Mouse (Mus musculus) neural tube, embryonic 12.5 days (tissue): ENCODE measurements at regions not wholly inside any gene's neighbourhood (a gene's known extent, or its start where the extent isn't known, plus 50 kb on each side); places are given as distances from the start of the nearest gene placed in this dataset.

ENCODE experiments used
- ATAC-seq: fragments of 200-750 bp; cut with Nextera tagmentation; 2 replicates; pipeline ENCODE4 v1.8.0; 2017; ENCODE audit warnings: low read depth, mild to moderate bottlenecking, moderate TSS enrichment, moderate library complexity; ENCODE audit not compliant: low FRiP score
- H3K27ac ChIP-seq: fragments of 300-500 bp; sonication (generic); 2 replicates; pipeline ENCODE4 v1.5.1; 2016
- H3K27me3 ChIP-seq: fragments of 300-500 bp; sonication (generic); replicated peaks from 2 replicates; pipeline ENCODE4 v1.6.1; 2016; ENCODE audit warnings: mild to moderate bottlenecking
- H3K36me3 ChIP-seq: fragments of 300-500 bp; sonication (generic); 2 replicates; pipeline ENCODE4 v1.6.1; 2016; ENCODE audit warnings: mild to moderate bottlenecking
- H3K4me1 ChIP-seq: fragments of 300-500 bp; sonication (generic); 2 replicates; pipeline ENCODE4 v1.6.1; 2016
- H3K4me2 ChIP-seq: fragments of 300-500 bp; sonication (generic); replicated peaks from 2 replicates; pipeline ENCODE4 v1.6.1; 2016; ENCODE audit warnings: mild to moderate bottlenecking
- H3K4me3 ChIP-seq: fragments of 300-500 bp; sonication (generic); 2 replicates; pipeline ENCODE4 v1.5.1; 2016
- H3K9ac ChIP-seq: fragments of 300-500 bp; sonication (generic); 2 replicates; pipeline ENCODE4 v1.6.1; 2016; ENCODE audit warnings: mild to moderate bottlenecking
- H3K9me3 ChIP-seq: fragments of 300-500 bp; sonication (generic); 2 replicates; pipeline ENCODE4 v1.6.1; 2016; ENCODE audit warnings: mild to moderate bottlenecking
- WGBS: fragments of 180-500 bp; shearing (Covaris S2); methylation state at CpG from one replicate; pipeline ENCODE4 v1.1.7; 2016; 5-methylcytosine and 5-hydroxymethylcytosine counted together

- Histone ChIP-seq H3K4me2 (no peak overlapping the region), H3K9ac (no peak overlapping the region), H3K36me3 (no peaks in the 10 kb centered on the region), H3K27me3 (no peaks in the 10 kb centered on the region), H3K4me3 (no peak overlapping the region), H3K9me3 (no peaks in the 10 kb centered on the region), H3K27ac (no peak overlapping the region), H3K4me1 (no peaks in the 10 kb centered on the region)
- WGBS = 100% methylated on average over 1 of the region's 1 CpGs
- no peak for ATAC-seq
Observed at GRCm38 (mm10) chr8:39218716-39219115, 1456.2 kb upstream of the Adam24 start.

GRCm38 (mm10) chr8:39227239-39227638 lies 1447.6 kb upstream of the Adam24 start:
- Histone ChIP-seq H3K4me2 (no peak overlapping the region), H3K9me3 (no peaks in the 10 kb centered on the region), H3K4me1 (no peaks in the 10 kb centered on the region), H3K27ac (no peak overlapping the region), H3K4me3 (no peak overlapping the region), H3K36me3 (no peaks in the 10 kb centered on the region), H3K27me3 (no peaks in the 10 kb centered on the region), H3K9ac (no peak overlapping the region)
- no peak for ATAC-seq

GRCm38 (mm10) chr8:39268970-39269497 lies 1405.8 kb upstream of the Adam24 start:
- H3K27ac ChIP-seq = no peak overlapping the region
- H3K27me3 ChIP-seq = no peaks in the 10 kb centered on the region
- H3K4me2 ChIP-seq = no peak overlapping the region
- H3K9me3 ChIP-seq = no peaks in the 10 kb centered on the region
- WGBS = 83% methylated on average over 5 of the region's 5 CpGs
- no peak overlapping the region for H3K4me3 ChIP-seq
- no peaks in the 10 kb centered on the region for H3K4me1 ChIP-seq
- no peak overlapping the region for H3K9ac ChIP-seq
- no peaks in the 10 kb centered on the region for H3K36me3 ChIP-seq
- ATAC-seq = no peak

- Histone ChIP-seq H3K27me3 (no peaks in the 10 kb centered on the region), H3K4me1 (no peaks in the 10 kb centered on the region), H3K9me3 (no peaks in the 10 kb centered on the region), H3K4me2 (peak overlapping the region; percentile 38), H3K36me3 (no peaks in the 10 kb centered on the region), H3K9ac (no peak overlapping the region), H3K27ac (no peak overlapping the region), H3K4me3 (no peak overlapping the region)
- WGBS = 19% methylated on average over 12 of the region's 12 CpGs
- ATAC-seq = no peak
Observed at GRCm38 (mm10) chr8:39297548-39298306, 1377.2 kb upstream of the Adam24 start.

- ATAC-seq = no peak
- H3K9ac ChIP-seq = no peak overlapping the region
- 83% methylated on average over 6 of the region's 6 CpGs for whole genome bisulfite sequencing
- H3K27me3 ChIP-seq = no peaks in the 10 kb centered on the region
- H3K27ac ChIP-seq = no peak overlapping the region
- H3K36me3 ChIP-seq = no peaks in the 10 kb centered on the region
- no peaks in the 10 kb centered on the region for H3K4me1 ChIP-seq
- H3K4me3 ChIP-seq = no peak overlapping the region
- H3K4me2 ChIP-seq = no peak overlapping the region
- H3K9me3 ChIP-seq = no peaks in the 10 kb centered on the region
Observed at GRCm38 (mm10) chr8:39303742-39304336, 1371.0 kb upstream of the Adam24 start.

- no peak for ATAC-seq
- Histone ChIP-seq H3K9me3 (no peaks in the 10 kb centered on the region), H3K4me2 (no peak overlapping the region), H3K27me3 (no peaks in the 10 kb centered on the region), H3K4me3 (no peak overlapping the region), H3K4me1 (no peaks in the 10 kb centered on the region), H3K36me3 (no peaks in the 10 kb centered on the region), H3K9ac (no peak overlapping the region), H3K27ac (no peak overlapping the region)
- 76% methylated on average over 3 of the region's 3 CpGs for WGBS
Observed at GRCm38 (mm10) chr8:39313854-39314253, 1361.0 kb upstream of the Adam24 start.

GRCm38 (mm10) chr8:39315521-39316233 lies 1359.2 kb upstream of the Adam24 start:
- no peaks in the 10 kb centered on the region for H3K9me3 ChIP-seq
- no peak for ATAC-seq
- H3K4me3 ChIP-seq = no peak overlapping the region
- no peak overlapping the region for H3K9ac ChIP-seq
- H3K27ac ChIP-seq = no peak overlapping the region
- H3K27me3 ChIP-seq = no peaks in the 10 kb centered on the region
- 88% methylated on average over 10 of the region's 10 CpGs for WGBS
- no peak overlapping the region for H3K4me2 ChIP-seq
- H3K4me1 ChIP-seq = no peaks in the 10 kb centered on the region
- H3K36me3 ChIP-seq = no peaks in the 10 kb centered on the region

GRCm38 (mm10) chr8:39316234-39316568 lies 1358.7 kb upstream of the Adam24 start:
- H3K27me3 ChIP-seq = no peaks in the 10 kb centered on the region
- H3K27ac ChIP-seq = no peak overlapping the region
- 77% methylated on average over 4 of the region's 4 CpGs for WGBS
- no peak overlapping the region for H3K4me3 ChIP-seq
- no peak for ATAC-seq
- no peak overlapping the region for H3K9ac ChIP-seq
- no peaks in the 10 kb centered on the region for H3K9me3 ChIP-seq
- H3K36me3 ChIP-seq = no peaks in the 10 kb centered on the region
- H3K4me2 ChIP-seq = no peak overlapping the region
- H3K4me1 ChIP-seq = no peaks in the 10 kb centered on the region

GRCm38 (mm10) chr8:39329378-39329777 lies 1345.5 kb upstream of the Adam24 start:
- no peak for ATAC-seq
- Histone ChIP-seq H3K4me2 (no peak overlapping the region), H3K4me1 (no peaks in the 10 kb centered on the region), H3K27ac (no peak overlapping the region), H3K27me3 (no peaks in the 10 kb centered on the region), H3K9me3 (no peaks in the 10 kb centered on the region), H3K9ac (no peak overlapping the region), H3K4me3 (no peak overlapping the region), H3K36me3 (no peaks in the 10 kb centered on the region)
- 86% methylated on average over 1 of the region's 1 CpGs for WGBS

GRCm38 (mm10) chr8:39344731-39345130 lies 1330.1 kb upstream of the Adam24 start:
- Histone ChIP-seq H3K4me1 (no peaks in the 10 kb centered on the region), H3K27me3 (no peaks in the 10 kb centered on the region), H3K4me3 (no peak overlapping the region), H3K27ac (no peak overlapping the region), H3K9ac (no peak overlapping the region), H3K36me3 (no peaks in the 10 kb centered on the region), H3K9me3 (no peaks in the 10 kb centered on the region), H3K4me2 (no peak overlapping the region)
- no peak for ATAC-seq
- 70% methylated on average over 3 of the region's 3 CpGs for WGBS

GRCm38 (mm10) chr8:39346471-39346870 lies 1328.4 kb upstream of the Adam24 start:
- Histone ChIP-seq H3K4me2 (no peak overlapping the region), H3K27ac (no peak overlapping the region), H3K9ac (no peak overlapping the region), H3K4me1 (no peaks in the 10 kb centered on the region), H3K36me3 (no peaks in the 10 kb centered on the region), H3K9me3 (no peaks in the 10 kb centered on the region), H3K27me3 (no peaks in the 10 kb centered on the region), H3K4me3 (no peak overlapping the region)
- ATAC-seq = no peak
- 92% methylated on average over 1 of the region's 1 CpGs for WGBS

- no peaks in the 10 kb centered on the region for H3K36me3 ChIP-seq
- H3K9me3 ChIP-seq = no peaks in the 10 kb centered on the region
- H3K4me2 ChIP-seq = no peak overlapping the region
- WGBS = 87% methylated on average over 3 of the region's 3 CpGs
- ATAC-seq = no peak
- no peaks in the 10 kb centered on the region for H3K4me1 ChIP-seq
- no peak overlapping the region for H3K27ac ChIP-seq
- no peaks in the 10 kb centered on the region for H3K27me3 ChIP-seq
- H3K9ac ChIP-seq = no peak overlapping the region
- H3K4me3 ChIP-seq = no peak overlapping the region
Observed at GRCm38 (mm10) chr8:39348956-39349355, 1325.9 kb upstream of the Adam24 start.
